In the genomic region with DNA sequence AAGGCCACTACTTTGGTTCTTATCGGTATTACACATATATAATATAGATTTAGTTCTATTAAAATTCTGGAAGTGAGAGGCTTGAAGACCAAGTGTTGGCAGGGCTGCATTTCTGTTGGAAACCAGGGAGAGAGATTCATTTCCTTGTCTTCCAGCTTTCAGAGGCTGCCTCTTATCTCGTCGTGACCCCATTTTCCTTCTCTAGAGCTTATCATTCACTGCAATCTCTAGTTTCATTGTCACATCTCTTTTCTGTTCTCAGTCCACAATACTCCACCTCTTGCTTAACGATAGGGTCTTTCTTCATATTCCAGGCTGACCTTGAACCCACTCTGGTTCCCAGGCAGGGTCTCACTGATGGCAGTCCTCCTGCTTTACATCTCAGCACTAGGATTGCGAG, we compare ENCODE assay signal across 24 mouse cellular contexts.
A peak's percentile ranks its signal among the peaks of the same experiment; 100 is the strongest.
DNase-seq lines count a peak whose midpoint lies in the region; ATAC-seq and TF ChIP-seq lines count a peak whose summit lies in the region.
"Had no signal": no experiment of that assay in that cellular context is flagged by ENCODE, and none has a peak within 500 bp of the region (broad histone marks: within the 10 kb centered on the region; RNA-seq: fewer than 3 reads in every experiment).

No protein-coding gene starts in this region.

- no peak overlapping the region for H3K9ac ChIP-seq in forebrain, embryonic 15.5 days (replicated peaks)
- H3K9ac ChIP-seq in MEL (ENCODE audit: control insufficient read depth, low read depth, low read length, poor library complexity, severe bottlenecking), result no peak overlapping the region
- H3K9ac ChIP-seq in stomach, postnatal 0 days (ENCODE audit: low read length), result no peak overlapping the region

- no peaks in the 10 kb centered on the region for H3K27me3 ChIP-seq in forebrain, embryonic 10.5 days (ENCODE audit: poor library complexity, severe bottlenecking)
- H3K27me3 ChIP-seq in forebrain, embryonic 15.5 days, result no peaks in the 10 kb centered on the region
- H3K27me3 ChIP-seq in MEL (ENCODE audit: control insufficient read depth in 1 of 2, insufficient read depth in 2 of 2, low read length in 2 of 2), result no peaks in the 10 kb centered on the region
- no peaks in the 10 kb centered on the region for H3K27me3 ChIP-seq in stomach, postnatal 0 days (ENCODE audit: control insufficient read depth, insufficient read depth, low read length)
- H3K27me3 ChIP-seq: CH12.LX, Patski had no signal

- 94% methylated on average over 5 of the region's 5 CpGs for WGBS in forebrain, embryonic 10.5 days
- WGBS in forebrain, embryonic 15.5 days, result 95% methylated on average over 5 of the region's 5 CpGs
- WGBS in stomach, postnatal 0 days, result 83% methylated on average over 5 of the region's 5 CpGs

- TF ChIP-seq POLR2A in MEL (IDR thresholded peaks at IDR 0.05; ENCODE audit: control insufficient read depth in 1 of 2, insufficient read depth in 1 of 2, low read depth in 1 of 2, low read length in 2 of 2, poor library complexity in 1 of 2), result no peak

- H3K79me2 ChIP-seq in MEL (ENCODE audit: control insufficient read depth, insufficient read depth, low read length, poor library complexity), result no peaks in the 10 kb centered on the region

- H3K36me3 ChIP-seq in forebrain, embryonic 10.5 days (replicated peaks), result peaks cover 8% of the 10 kb centered on the region
- no peaks in the 10 kb centered on the region for H3K36me3 ChIP-seq in forebrain, embryonic 15.5 days
- H3K36me3 ChIP-seq in MEL (ENCODE audit: control insufficient read depth in 1 of 2, insufficient read depth in 2 of 2, low read length in 2 of 2), result peaks cover 0 to 26% of the 10 kb centered on the region in 2 experiments; a peak in 2 of 4 replicates
- H3K36me3 ChIP-seq in stomach, postnatal 0 days (ENCODE audit: control insufficient read depth, insufficient read depth, low read length), result no peaks in the 10 kb centered on the region

- no peak overlapping the region for H3K4me2 ChIP-seq in forebrain, embryonic 15.5 days (replicated peaks)
- H3K4me2 ChIP-seq in stomach, postnatal 0 days (replicated peaks; ENCODE audit: low read depth), result no peak overlapping the region

- no peak for TF ChIP-seq RAD21 in MEL (IDR thresholded peaks at IDR 0.05; ENCODE audit: low read depth, low read length)

- no peak for DNase-seq in forebrain, embryonic 10.5 days (ENCODE audit: extremely low spot score, low spot score)
- DNase-seq in 416B (ENCODE audit: low read depth), result peak; percentile 25
- no peak for DNase-seq in MEL (ENCODE audit: low read depth, low spot score)
- no peak for DNase-seq in stomach, postnatal 0 days (ENCODE audit: low spot score)
- DNase-seq in frontal cortex, postnatal 25 days (ENCODE audit: low spot score in 2 of 2), result no peak
- no peak for DNase-seq in cerebellum, postnatal 10 days
- DNase-seq: adrenal gland, adult 2 months; adrenal gland, adult 8-10 months; adrenal gland, postnatal 10 days; adrenal gland, postnatal 14 days; adrenal gland, postnatal 25 days; adrenal gland, postnatal 36 days; B cell, adult 2 months; cerebellum, adult 11 months; cerebellum, adult 11-12 months; cerebellum, adult 18-20 months; cerebellum, adult 2 months had no signal

- TF ChIP-seq EP300 in MEL (IDR thresholded peaks at IDR 0.05; ENCODE audit: low read depth in 1 of 2, low read length in 2 of 2), result no peak
- no peak for TF ChIP-seq EP300 in stomach, postnatal 0 days (optimal IDR thresholded peaks at IDR 0.05)

- H3K4me1 ChIP-seq in forebrain, embryonic 10.5 days, result peaks cover 30% of the 10 kb centered on the region
- peaks cover 24% of the 10 kb centered on the region; the same call in 1 of the 2 replicates for H3K4me1 ChIP-seq in forebrain, embryonic 15.5 days
- H3K4me1 ChIP-seq in MEL (ENCODE audit: control insufficient read depth in 1 of 2, insufficient read depth in 2 of 2, low read length in 2 of 2), result peaks cover 10 to 16% of the 10 kb centered on the region in 2 experiments
- peaks cover 9% of the 10 kb centered on the region; the same call in 1 of the 2 replicates for H3K4me1 ChIP-seq in stomach, postnatal 0 days (replicated peaks; ENCODE audit: control insufficient read depth, insufficient read depth)

- no peak for TF ChIP-seq CTCF in MEL (IDR thresholded peaks at IDR 0.05 in 2 of 3, conservative IDR thresholded peaks at IDR 0.05 in 1 of 3; ENCODE audit: control insufficient read depth in 1 of 3, insufficient read depth in 1 of 3, low read depth in 2 of 3, low read length in 3 of 3, poor library complexity in 1 of 3, severe bottlenecking in 1 of 3)
- TF ChIP-seq CTCF in stomach, postnatal 0 days (IDR thresholded peaks at IDR 0.05; ENCODE audit: low read depth), result no peak

- peak overlapping the region; percentile 44; the same call in 1 of the 2 replicates for H3K27ac ChIP-seq in forebrain, embryonic 10.5 days
- H3K27ac ChIP-seq in forebrain, embryonic 15.5 days (replicated peaks), result no peak overlapping the region
- no peak overlapping the region for H3K27ac ChIP-seq in MEL (ENCODE audit: control insufficient read depth, low read depth, low read length)
- H3K27ac ChIP-seq in stomach, postnatal 0 days (replicated peaks), result 0 out of 2 replicates have a peak overlapping the region, but pooled peaks have one; percentile 35

- ATAC-seq in forebrain, embryonic 15.5 days (replicated peaks), result no peak
- no peak for ATAC-seq in stomach, postnatal 0 days (ENCODE audit: low FRiP score, low TSS enrichment)
- no peak for ATAC-seq in inflammation-experienced regulatory T-cells, adult 6 months
- ATAC-seq: activated CD4-positive, CD25-positive, alpha-beta regulatory T cell, adult 4 months; CD4-positive, CD25-positive, alpha-beta regulatory T cell, adult 4 months; Patski had no signal

- no peak overlapping the region for H3K4me3 ChIP-seq in forebrain, embryonic 10.5 days
- H3K4me3 ChIP-seq in forebrain, embryonic 15.5 days, result no peak overlapping the region
- no peak overlapping the region for H3K4me3 ChIP-seq in MEL (ENCODE audit: control insufficient read depth in 1 of 2, insufficient read depth in 1 of 2, low read depth in 2 of 2, low read length in 2 of 2)
- H3K4me3 ChIP-seq in stomach, postnatal 0 days (ENCODE audit: low read depth, low read length), result no peak overlapping the region

- H3K9me3 ChIP-seq in forebrain, embryonic 10.5 days, result peaks cover 12% of the 10 kb centered on the region; the same call in 1 of the 2 replicates
- H3K9me3 ChIP-seq in forebrain, embryonic 15.5 days, result no peaks in the 10 kb centered on the region
- no peaks in the 10 kb centered on the region for H3K9me3 ChIP-seq in MEL (replicated peaks; ENCODE audit: insufficient read depth, low read length)
- no peaks in the 10 kb centered on the region for H3K9me3 ChIP-seq in stomach, postnatal 0 days (ENCODE audit: control insufficient read depth, low read length)
- H3K9me3 ChIP-seq: G1E had no signal

TF ChIP-seq in MEL, 35 proteins besides CTCF, POLR2A, EP300 and RAD21:
- peak; percentile 73 for TF ChIP-seq GATA1 (IDR thresholded peaks at IDR 0.05; ENCODE audit: low read depth, low read length)
- no peak for TF ChIP-seq CHD1 (IDR thresholded peaks at IDR 0.05; ENCODE audit: low read depth, low read length)

Comparison
In these comparisons a context has a peak if more than half of its experiments do, and no peak if none do; other contexts are left out.
1. H3K27ac ChIP-seq: peak in forebrain, embryonic 10.5 days (single experiment) and stomach, postnatal 0 days (single experiment); none in forebrain, embryonic 15.5 days (single experiment) and MEL (single experiment).